Mouse (Mus musculus) heart, embryonic 11.5 days (tissue): ENCODE measurements around the gene Npas2. TPM values are rescaled to one million over a fixed set of nuclear protein-coding genes. Genes with fewer than 3 reads are reported as not detected.

ENCODE experiments used
- ATAC-seq: fragments of 200-750 bp; cut with Nextera tagmentation; replicated peaks from 2 replicates; pipeline ENCODE4 v1.8.0; 2017; ENCODE audit warnings: moderate library complexity; ENCODE audit not compliant: insufficient number of reproducible peaks, low FRiP score, low TSS enrichment
- H3K27ac ChIP-seq: fragments of 300-500 bp; sonication (generic); 2 replicates; pipeline ENCODE4 v1.5.1; 2014; ENCODE audit warnings: mild to moderate bottlenecking, low read depth, low read length
- H3K27me3 ChIP-seq: fragments of 300-500 bp; sonication (generic); 2 replicates; pipeline ENCODE4 v1.6.1; 2014; ENCODE audit warnings: mild to moderate bottlenecking, low read length, mixed read lengths; ENCODE audit not compliant: control insufficient read depth, insufficient read depth
- H3K36me3 ChIP-seq: fragments of 300-500 bp; sonication (generic); 2 replicates; pipeline ENCODE4 v1.6.1; 2014; ENCODE audit warnings: mild to moderate bottlenecking, low read length, moderate library complexity, mixed read lengths; ENCODE audit not compliant: control insufficient read depth, insufficient read depth
- H3K4me1 ChIP-seq: fragments of 300-500 bp; sonication (generic); 2 replicates; pipeline ENCODE4 v1.6.1; 2014; ENCODE audit warnings: low read length; ENCODE audit not compliant: control insufficient read depth, insufficient read depth
- H3K4me2 ChIP-seq: fragments of 300-500 bp; sonication (generic); 2 replicates; pipeline ENCODE4 v1.6.1; 2014; ENCODE audit warnings: mild to moderate bottlenecking, moderate library complexity
- H3K4me3 ChIP-seq: fragments of 300-500 bp; sonication (generic); 2 replicates; pipeline ENCODE4 v1.5.1; 2014; ENCODE audit warnings: low read depth, low read length
- H3K9ac ChIP-seq: fragments of 300-500 bp; sonication (generic); 2 replicates; pipeline ENCODE4 v1.6.1; 2014; ENCODE audit warnings: mild to moderate bottlenecking, low read depth, low read length, moderate library complexity
- H3K9me3 ChIP-seq: fragments of 300-500 bp; sonication (generic); replicated peaks from 2 replicates; pipeline ENCODE4 v1.6.1; 2016; ENCODE audit warnings: low read length; ENCODE audit not compliant: control insufficient read depth
- WGBS: fragments of 180-500 bp; shearing (Covaris S2); extraction: QIAGEN DNeasy Blood & Tissue Kit; methylation state at CpG from one replicate; pipeline ENCODE4 v1.1.7; 2014; ENCODE audit not compliant: insufficient replicate concordance; 5-methylcytosine and 5-hydroxymethylcytosine counted together
- polyA plus RNA-seq: library from polyadenylated mRNA; unstranded; fragments of >200 nt; fragmentation: Nextera tagmentation; extraction: Ambion mirVana; gene quantifications from 2 replicates; pipeline ENCODE4 v1.2.1, GENCODE M21; 2014

Npas2 gene
- polyA plus RNA-seq, 1 experiment from 2014 or later = 0.13 TPM

GRCm38 (mm10) chr1:39196676-39197375 lies 3.3 kb downstream of the Npas2 start:
- ATAC-seq = no peak
- Histone ChIP-seq H3K27me3 (peaks cover 41% of the 10 kb centered on the region), H3K27ac (no peak overlapping the region), H3K4me3 (no peak overlapping the region), H3K9ac (no peak overlapping the region), H3K4me2 (no peak overlapping the region), H3K36me3 (no peaks in the 10 kb centered on the region), H3K4me1 (peaks cover 7% of the 10 kb centered on the region; the same call in 1 of the 2 replicates), H3K9me3 (no peaks in the 10 kb centered on the region)
- 52% methylated on average over 12 of the region's 12 CpGs for WGBS

- no peak overlapping the region for H3K9ac ChIP-seq
- 79% methylated on average over 10 of the region's 10 CpGs for WGBS
- no peak for ATAC-seq
These were observed 11.5 kb downstream of the Npas2 start for GRCm38 (mm10) chr1:39205021-39205420.

DNA sequence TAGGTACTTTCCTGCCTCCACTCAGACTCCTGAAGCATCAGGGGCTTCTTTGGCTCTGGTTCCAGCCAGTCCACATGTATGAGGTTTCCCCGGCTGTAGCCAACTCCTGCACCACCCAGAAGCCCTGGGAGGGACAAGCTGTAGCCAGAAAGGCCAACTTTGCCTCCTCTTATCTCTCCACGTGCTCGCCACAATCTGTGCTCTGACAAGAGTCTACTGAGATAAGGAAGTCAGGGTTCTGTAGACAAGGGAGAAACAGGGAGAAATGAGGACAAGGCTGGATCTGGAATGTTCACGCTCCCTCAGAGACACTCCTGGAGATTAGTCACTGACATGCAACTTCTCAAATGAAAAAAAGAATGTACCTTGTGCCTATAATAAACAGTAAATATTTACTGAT lies 12.2 kb downstream of the Npas2 start:
- ATAC-seq = no peak
- 18% methylated on average over 4 of the region's 4 CpGs for WGBS

More at GRCm38 (mm10) chr1:39205021-39205420, 11.5 kb downstream of the Npas2 start:
- H3K27me3 ChIP-seq = no peaks in the 10 kb centered on the region
- no peaks in the 10 kb centered on the region for H3K9me3 ChIP-seq
- H3K4me3 ChIP-seq = no peak overlapping the region
- H3K4me2 ChIP-seq = no peak overlapping the region
- no peak overlapping the region for H3K27ac ChIP-seq
- no peaks in the 10 kb centered on the region for H3K36me3 ChIP-seq
- H3K4me1 ChIP-seq = no peaks in the 10 kb centered on the region

DNA sequence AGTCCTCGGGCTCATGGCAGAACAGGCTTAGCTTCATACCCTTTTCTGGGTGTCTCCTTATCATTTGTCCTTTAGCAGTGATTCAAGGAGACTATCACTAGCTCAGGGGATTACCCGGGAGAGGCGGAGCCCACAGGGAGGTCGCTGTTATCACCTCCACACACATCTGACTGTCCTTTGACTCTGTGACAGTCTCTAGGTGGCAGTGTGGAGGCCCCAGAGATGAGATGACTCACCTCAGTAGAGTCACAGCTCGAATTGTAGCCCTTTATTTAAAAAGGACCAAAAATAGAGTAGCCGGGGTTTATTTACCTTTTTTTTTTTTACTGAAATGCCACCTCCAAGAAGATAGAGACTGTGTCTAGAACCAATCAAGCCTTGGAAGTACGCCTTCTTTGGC lies 13.4 kb downstream of the Npas2 start:
- Histone ChIP-seq H3K9me3 (no peaks in the 10 kb centered on the region), H3K4me1 (no peaks in the 10 kb centered on the region), H3K4me3 (no peak overlapping the region), H3K9ac (no peak overlapping the region), H3K27ac (no peak overlapping the region), H3K36me3 (no peaks in the 10 kb centered on the region), H3K27me3 (no peaks in the 10 kb centered on the region), H3K4me2 (no peak overlapping the region)
- 23% methylated on average over 7 of the region's 7 CpGs for WGBS
- ATAC-seq = no peak

More for the DNA sequence above, 12.2 kb downstream of the Npas2 start:
- Histone ChIP-seq H3K27me3 (no peaks in the 10 kb centered on the region), H3K4me3 (no peak overlapping the region), H3K9me3 (no peaks in the 10 kb centered on the region), H3K4me1 (no peaks in the 10 kb centered on the region), H3K9ac (no peak overlapping the region), H3K27ac (no peak overlapping the region), H3K36me3 (no peaks in the 10 kb centered on the region), H3K4me2 (no peak overlapping the region)

GRCm38 (mm10) chr1:39210928-39211327 lies 17.4 kb downstream of the Npas2 start:
- no peak for ATAC-seq
- Histone ChIP-seq H3K4me3 (no peak overlapping the region), H3K9me3 (no peaks in the 10 kb centered on the region), H3K4me1 (no peaks in the 10 kb centered on the region), H3K9ac (no peak overlapping the region), H3K27me3 (no peaks in the 10 kb centered on the region), H3K36me3 (no peaks in the 10 kb centered on the region), H3K4me2 (no peak overlapping the region), H3K27ac (no peak overlapping the region)
- 72% methylated on average over 5 of the region's 5 CpGs for WGBS

GRCm38 (mm10) chr1:39212982-39213381 lies 19.5 kb downstream of the Npas2 start:
- no peaks in the 10 kb centered on the region for H3K36me3 ChIP-seq
- H3K4me3 ChIP-seq = no peak overlapping the region
- H3K27me3 ChIP-seq = no peaks in the 10 kb centered on the region
- 45% methylated on average over 6 of the region's 6 CpGs for WGBS
- no peak for ATAC-seq
- no peak overlapping the region for H3K27ac ChIP-seq
- H3K9me3 ChIP-seq = no peaks in the 10 kb centered on the region
- H3K4me1 ChIP-seq = no peaks in the 10 kb centered on the region
- no peak overlapping the region for H3K9ac ChIP-seq
- H3K4me2 ChIP-seq = no peak overlapping the region

DNA sequence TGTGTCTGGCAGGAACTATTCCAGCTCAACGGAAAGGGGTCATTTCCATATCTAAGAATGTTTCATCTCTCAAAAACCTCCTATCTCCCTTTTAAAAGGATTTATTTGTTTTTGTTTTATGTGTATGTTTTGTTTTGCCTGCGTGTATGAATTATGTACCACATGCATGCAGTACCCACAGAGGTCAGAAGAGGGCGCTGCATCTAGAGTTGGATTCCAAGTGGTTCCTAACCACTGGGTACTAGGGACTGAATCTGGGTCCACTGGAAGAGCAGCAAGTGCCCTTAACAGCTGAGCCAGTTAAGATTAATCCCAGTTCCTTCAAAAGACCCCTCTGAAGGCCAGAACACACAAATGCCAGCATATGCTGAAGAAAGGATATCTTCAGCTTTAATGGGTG lies 24.1 kb downstream of the Npas2 start:
- no peaks in the 10 kb centered on the region for H3K4me1 ChIP-seq
- ATAC-seq = no peak
- no peaks in the 10 kb centered on the region for H3K36me3 ChIP-seq
- H3K27me3 ChIP-seq = no peaks in the 10 kb centered on the region
- no peak overlapping the region for H3K27ac ChIP-seq
- no peak overlapping the region for H3K9ac ChIP-seq
- H3K9me3 ChIP-seq = no peaks in the 10 kb centered on the region
- H3K4me3 ChIP-seq = no peak overlapping the region
- no peak overlapping the region for H3K4me2 ChIP-seq
- 71% methylated on average over 3 of the region's 3 CpGs for WGBS

- no peak overlapping the region for H3K27ac ChIP-seq
- WGBS = 84% methylated on average over 5 of the region's 5 CpGs
- H3K9ac ChIP-seq = no peak overlapping the region
These were observed 34.9 kb downstream of the Npas2 start for GRCm38 (mm10) chr1:39228401-39228800.

GRCm38 (mm10) chr1:39230021-39230420 lies 36.5 kb downstream of the Npas2 start:
- WGBS = 60% methylated on average over 3 of the region's 3 CpGs
- H3K9me3 ChIP-seq = no peaks in the 10 kb centered on the region
- H3K4me1 ChIP-seq = no peaks in the 10 kb centered on the region
- no peak for ATAC-seq
- no peaks in the 10 kb centered on the region for H3K36me3 ChIP-seq
- no peaks in the 10 kb centered on the region for H3K27me3 ChIP-seq
- no peak overlapping the region for H3K27ac ChIP-seq
- H3K4me2 ChIP-seq = no peak overlapping the region
- H3K4me3 ChIP-seq = no peak overlapping the region
- no peak overlapping the region for H3K9ac ChIP-seq

More at GRCm38 (mm10) chr1:39228401-39228800, 34.9 kb downstream of the Npas2 start:
- no peaks in the 10 kb centered on the region for H3K36me3 ChIP-seq
- H3K4me3 ChIP-seq = no peak overlapping the region
- no peaks in the 10 kb centered on the region for H3K4me1 ChIP-seq
- no peaks in the 10 kb centered on the region for H3K27me3 ChIP-seq
- H3K4me2 ChIP-seq = no peak overlapping the region
- ATAC-seq = no peak
- no peaks in the 10 kb centered on the region for H3K9me3 ChIP-seq
